Mouse (Mus musculus): Measurements from ENCODE around the gene Sqstm1.

Gene Sqstm1

GRCm38 (mm10) chr11:50210505-50211151 is at the start of gene Sqstm1, which contains the start of gene Mgat4b:
Gene Sqstm1 (minus strand): TSS chr11:50210827.
Gene Mgat4b (plus strand): TSS chr11:50210890.
- DNase-seq: peak; percentile 80 to 81

DNA sequence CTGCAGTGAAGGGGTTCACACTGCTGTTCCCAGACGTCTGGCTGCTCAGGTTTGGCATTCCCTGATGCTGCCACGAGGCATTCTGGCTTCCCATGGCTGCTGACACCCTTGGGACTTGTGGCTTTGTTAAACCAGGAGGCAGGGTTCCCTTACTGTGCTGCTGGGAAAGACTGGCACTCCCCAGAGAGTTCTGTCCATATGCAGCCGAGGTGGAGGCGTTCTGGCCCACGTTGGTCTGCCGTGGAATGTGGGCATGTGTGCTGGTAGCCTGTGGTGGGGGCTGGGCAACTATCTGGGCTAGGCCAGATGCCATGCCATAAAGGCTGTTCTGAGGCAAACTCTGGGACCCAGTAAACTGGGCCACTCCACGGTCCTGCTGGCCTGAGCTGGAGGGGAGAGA is 47.7 kb upstream of the Sqstm1 start:
- DNase-seq: no peak

- DNase-seq: no peak
Observed at GRCm38 (mm10) chr11:50256615-50257014, 46.0 kb upstream of the Sqstm1 start.

DNA sequence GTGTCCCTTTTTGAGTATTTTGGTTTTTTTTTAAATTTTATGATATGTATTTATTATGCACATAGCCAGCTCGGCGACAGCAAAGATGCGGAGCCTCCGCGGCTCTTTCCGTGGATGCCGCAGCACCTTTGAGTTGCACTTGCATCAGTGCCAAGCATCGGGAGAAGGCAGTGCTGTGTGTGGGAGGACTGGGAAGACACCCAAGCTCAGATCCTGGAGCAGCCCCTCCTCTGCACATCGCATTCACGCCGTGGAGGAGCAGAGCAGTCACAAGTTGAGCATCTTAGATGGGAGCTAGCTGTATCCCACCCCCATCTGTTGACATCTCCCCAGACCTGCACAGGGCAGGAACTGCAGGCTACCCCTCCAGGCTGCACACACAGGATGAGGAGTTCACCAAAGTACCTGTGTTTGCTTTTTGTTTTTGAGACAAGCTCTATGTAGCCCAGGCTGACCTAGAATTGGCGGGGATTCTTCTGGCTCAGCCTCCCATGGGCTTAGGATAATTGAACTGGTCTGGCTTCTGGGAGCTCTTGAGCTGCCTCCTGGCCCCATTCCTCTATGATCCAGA is 43.5 kb upstream of the Sqstm1 start:
- DNase-seq: no peak

DNA sequence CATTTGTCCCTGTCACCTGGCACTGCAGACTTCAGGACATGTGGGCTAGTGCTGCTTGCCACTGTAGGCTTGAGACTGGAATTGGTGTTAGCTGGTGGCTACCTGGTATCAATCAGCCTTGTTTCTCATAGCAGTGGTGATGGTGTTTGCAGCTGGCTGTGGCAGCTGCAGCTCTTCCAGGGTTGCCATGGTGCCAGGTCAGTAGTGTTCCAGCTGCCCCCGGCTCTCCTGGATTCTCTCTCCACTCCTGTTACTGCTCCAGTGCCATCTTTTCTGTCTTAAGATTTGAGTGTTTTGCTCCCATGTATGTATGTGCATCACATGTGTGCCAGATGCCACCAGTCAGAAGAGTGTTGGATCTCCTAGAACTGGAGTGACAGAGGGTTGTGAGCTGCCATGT is 42.8 kb upstream of the Sqstm1 start:
- DNase-seq: no peak

DNA sequence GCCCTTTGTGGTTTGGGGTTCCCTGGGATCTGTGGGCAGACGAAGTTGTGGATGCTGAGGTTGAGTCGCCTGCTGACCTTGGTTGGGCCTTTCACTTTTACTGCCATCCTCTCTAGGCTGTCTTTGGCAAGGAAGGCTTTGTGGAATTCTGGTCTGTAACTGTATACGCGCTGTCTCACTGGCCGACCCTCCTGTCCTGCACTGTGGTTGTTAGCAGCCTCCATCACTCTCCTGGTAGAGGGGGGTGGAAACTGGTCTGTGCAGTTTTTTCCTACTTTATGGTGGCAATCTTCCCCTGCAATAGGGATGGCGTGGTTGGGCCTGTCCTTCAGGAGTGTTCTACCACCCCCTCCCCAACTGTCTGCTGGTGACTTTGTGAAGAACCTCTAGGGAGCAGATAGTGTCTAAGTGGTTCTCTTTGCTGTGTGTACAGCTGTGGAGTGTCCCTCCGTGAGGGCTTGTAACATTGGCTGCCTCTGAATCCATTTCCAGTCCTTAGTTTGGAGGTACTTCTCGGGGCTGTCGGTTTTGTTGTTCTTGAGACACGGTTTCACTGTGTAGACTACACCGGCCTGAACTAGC is 42.1 kb upstream of the Sqstm1 start:
- no peak for DNase-seq

- no peak for DNase-seq
Observed at GRCm38 (mm10) chr11:50252166-50252565, 41.5 kb upstream of the Sqstm1 start.

GRCm38 (mm10) chr11:50248473-50249171 is 38.0 kb upstream of the Sqstm1 start:
- no peak for DNase-seq

- no peak for DNase-seq
Observed at GRCm38 (mm10) chr11:50245269-50245668, 34.6 kb upstream of the Sqstm1 start.

DNA sequence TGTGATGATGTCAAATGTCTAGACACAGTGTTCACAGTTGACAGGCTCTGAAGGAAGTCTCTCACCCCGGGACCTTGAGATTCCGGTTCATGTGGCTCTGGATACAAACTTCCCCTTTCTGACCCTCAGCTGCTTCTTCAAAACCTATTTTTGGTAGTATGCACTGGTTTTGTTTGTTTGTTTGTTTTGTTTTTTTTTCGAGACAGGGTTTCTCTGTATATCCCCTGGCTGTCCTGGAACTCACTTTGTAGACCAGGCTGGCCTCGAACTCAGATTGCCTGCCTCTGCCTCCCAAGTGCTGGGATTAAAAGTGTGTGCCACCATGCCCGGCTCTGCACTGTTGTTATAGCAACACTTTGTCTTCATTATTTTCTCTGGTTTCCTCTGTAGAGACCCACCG is 33.3 kb upstream of the Sqstm1 start:
- DNase-seq: no peak

DNA sequence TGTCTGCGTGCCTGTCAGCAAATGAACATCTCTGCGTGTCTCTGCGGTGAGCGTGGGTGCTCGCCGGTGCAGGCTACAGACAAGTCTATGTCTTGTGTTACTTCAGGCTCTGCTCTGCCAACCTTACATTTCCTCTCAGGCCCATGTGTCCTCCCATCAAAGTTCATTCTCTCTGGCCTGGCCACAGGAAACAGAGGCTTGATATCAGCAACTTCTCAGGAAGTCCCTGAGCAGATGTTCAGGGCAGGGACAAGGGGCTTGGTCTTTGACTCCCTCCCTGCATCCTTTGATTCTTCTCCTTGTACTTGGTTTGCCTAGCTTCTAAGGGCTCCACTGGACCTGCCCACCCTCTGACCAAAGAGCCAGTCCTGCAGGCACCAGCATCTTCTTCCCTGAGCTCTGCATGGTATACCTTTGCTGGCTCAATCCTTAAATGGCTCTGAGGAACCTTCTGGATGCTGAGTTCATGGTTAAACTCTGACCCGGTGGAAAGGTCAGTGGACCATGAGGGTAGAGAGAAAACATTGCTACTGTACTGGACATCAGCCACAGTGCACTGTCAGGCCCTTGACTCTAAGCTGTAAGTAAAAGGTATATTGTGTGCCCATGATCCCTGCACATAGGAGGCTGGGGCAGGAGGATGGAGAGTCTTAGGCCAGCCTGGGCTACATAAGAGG is 29.7 kb upstream of the Sqstm1 start:
- no peak for DNase-seq

- DNase-seq: peak in 1 of 2 experiments; percentile 43
Observed at GRCm38 (mm10) chr11:50238821-50239791, 28.5 kb upstream of the Sqstm1 start.

DNA sequence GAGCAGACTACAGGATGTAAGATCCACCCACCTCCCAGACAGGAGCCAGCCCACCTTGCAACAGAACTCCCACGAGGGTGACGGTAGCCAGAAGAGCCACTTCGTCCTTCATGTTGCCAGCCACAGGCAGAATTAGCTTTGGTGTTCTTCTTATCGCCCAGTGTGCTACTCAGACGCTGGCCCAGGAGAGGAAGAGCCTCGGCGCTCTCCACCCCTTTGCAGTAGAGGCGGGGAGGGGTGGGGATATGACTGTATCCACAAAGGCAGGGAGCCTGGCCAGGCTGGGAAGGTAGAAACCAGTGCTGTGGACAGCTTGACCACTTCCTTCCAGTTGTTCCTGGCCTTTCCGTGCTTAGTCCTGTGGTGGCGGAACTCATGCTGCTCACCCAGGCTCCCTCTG is 27.7 kb upstream of the Sqstm1 start, which contains the start of gene Ltc4s:
Gene Ltc4s, minus strand, starts transcription at position 293 of the 400 bp plus-strand sequence.
- DNase-seq: peak in 1 of 2 experiments; percentile 65

- no peak for DNase-seq
Observed at GRCm38 (mm10) chr11:50236937-50237835, 26.6 kb upstream of the Sqstm1 start.

- peak; percentile 90 to 94 for DNase-seq
Observed at GRCm38 (mm10) chr11:50236540-50236936, 25.9 kb upstream of the Sqstm1 start.

- DNase-seq: no peak
Observed at GRCm38 (mm10) chr11:50234606-50235005, 24.0 kb upstream of the Sqstm1 start.

DNA sequence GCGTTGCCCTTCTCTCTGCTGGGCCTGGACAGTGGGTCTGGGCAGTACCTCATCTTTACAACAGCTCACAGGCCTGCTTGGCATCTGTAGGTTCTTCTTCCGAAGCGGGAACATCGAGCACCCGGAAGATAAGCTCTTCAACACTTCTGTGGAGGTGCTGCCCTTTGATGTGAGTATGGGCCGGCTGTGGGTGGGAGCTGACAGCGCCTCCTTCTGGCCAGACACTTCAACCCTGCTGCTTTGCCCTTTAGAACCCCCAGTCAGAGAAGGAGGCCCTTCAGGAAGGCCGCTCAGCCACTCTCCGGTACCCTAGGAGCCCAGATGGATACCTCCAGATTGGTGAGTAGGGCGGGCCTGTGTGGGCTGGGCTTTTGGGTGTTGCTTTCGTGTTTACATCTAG is 23.4 kb upstream of the Sqstm1 start:
- no peak for DNase-seq

DNA sequence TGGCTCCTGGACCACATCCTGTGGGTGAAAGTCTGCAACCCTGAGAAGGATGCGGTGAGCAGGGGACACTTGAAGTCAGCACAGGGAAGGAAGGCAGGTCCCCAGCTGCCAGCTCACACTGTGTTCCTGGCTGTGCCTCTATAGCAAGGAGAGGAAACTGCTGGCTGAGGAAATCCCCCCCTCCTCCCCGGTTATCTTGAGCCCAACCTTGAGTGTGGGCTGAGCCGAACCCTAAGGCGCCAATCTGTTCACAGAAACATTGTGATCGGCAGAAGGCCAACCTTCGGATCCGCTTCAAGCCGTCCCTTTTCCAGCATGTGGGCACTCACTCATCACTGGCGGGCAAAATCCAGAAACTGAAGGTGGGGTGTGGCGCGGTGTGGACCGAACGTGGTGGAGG is 22.4 kb upstream of the Sqstm1 start:
- DNase-seq: no peak

DNA sequence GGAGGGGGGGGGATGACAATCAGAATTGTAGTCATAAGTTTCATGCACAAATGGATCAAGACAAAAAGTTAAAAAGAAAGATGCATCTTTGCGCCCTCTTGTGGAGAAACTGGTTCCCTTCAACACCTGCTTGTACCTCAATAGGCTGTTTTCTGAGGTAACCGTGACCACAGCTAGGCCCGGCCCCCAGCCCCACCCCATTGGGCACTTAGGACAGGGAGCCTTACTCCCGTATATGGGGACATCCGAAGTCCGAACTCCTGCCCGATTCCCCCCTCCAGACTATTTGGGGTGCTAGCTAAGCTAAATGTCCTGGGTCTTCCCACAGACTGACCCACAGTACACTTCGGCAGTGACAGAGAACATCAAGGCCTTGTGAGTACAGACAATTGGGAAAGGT is 20.8 kb upstream of the Sqstm1 start:
- peak in 1 of 2 experiments; percentile 82 for DNase-seq

DNA sequence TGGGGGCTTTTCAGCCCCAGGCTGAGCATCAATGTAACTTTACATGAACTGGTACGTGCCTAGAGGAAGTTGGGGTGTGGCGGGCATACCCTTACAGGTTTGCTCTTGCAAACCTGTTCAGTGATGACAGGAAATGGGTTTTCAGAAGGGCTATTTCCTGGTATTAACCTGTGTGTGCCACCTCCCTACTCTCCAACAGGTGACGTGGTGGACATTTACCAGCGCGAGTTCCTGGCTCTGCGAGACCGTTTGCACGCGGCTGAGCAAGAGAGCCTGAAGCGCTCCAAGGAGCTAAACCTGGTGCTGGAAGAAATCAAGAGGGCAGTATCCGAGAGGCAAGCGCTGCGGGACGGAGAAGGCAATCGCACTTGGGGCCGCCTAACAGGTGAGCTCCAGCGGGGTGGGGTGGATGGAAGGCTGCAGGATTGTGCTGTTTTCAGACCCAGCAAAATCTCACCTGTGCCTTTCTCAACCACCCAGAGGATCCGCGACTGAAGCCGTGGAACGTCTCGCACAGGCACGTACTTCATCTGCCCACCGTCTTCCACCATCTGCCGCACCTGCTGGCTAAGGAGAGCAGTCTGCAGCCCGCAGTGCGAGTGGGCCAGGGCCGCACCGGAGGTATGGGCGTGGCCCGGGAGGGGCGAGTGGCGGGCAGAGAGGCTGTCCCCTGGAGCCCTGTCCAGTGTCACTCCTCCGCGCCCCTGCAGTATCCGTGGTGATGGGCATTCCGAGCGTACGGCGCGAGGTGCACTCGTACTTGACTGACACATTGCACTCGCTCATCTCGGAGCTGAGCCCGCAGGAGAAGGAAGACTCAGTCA is 20.1 kb upstream of the Sqstm1 start:
- DNase-seq: no peak
